Mouse (Mus musculus) midbrain, embryonic 10.5 days (tissue): Measurements from ENCODE around the gene Ifit1bl1. TPM values are rescaled to one million over a fixed set of nuclear protein-coding genes. Genes with fewer than 3 reads are reported as not detected.
"Not testable (repeated sequence)": the region's sequence is repeated elsewhere in the genome, so short reads cannot be mapped to it uniquely, and the experiment has no call there.

Experiments
- DNase-seq: peaks from one replicate; pipeline ENCODE4 v3.0.0-alpha.2; 2017; ENCODE audit warnings: low spot score
- H3K27ac ChIP-seq: fragments of 300-500 bp; sonication (generic); replicated peaks from 2 replicates; pipeline ENCODE4 v1.5.1; 2016; ENCODE audit warnings: mild to moderate bottlenecking
- H3K27me3 ChIP-seq: fragments of 300-500 bp; sonication (generic); 2 replicates; pipeline ENCODE4 v1.6.1; 2016; ENCODE audit warnings: low read depth, mild to moderate bottlenecking; ENCODE audit not compliant: poor library complexity, severe bottlenecking
- H3K36me3 ChIP-seq: fragments of 300-500 bp; sonication (generic); 2 replicates; pipeline ENCODE4 v1.6.1; 2016; ENCODE audit warnings: mild to moderate bottlenecking, moderate library complexity
- H3K4me1 ChIP-seq: fragments of 300-500 bp; sonication (generic); 2 replicates; pipeline ENCODE4 v1.6.1; 2016
- H3K4me3 ChIP-seq: fragments of 300-500 bp; sonication (generic); 2 replicates; pipeline ENCODE4 v1.5.1; 2016; ENCODE audit warnings: mild to moderate bottlenecking, moderate library complexity
- H3K9me3 ChIP-seq: fragments of 300-500 bp; sonication (generic); replicated peaks from 2 replicates; pipeline ENCODE4 v1.6.1; 2016; ENCODE audit warnings: mild to moderate bottlenecking
- WGBS: fragments of 180-500 bp; shearing (Covaris S2); methylation state at CpG from one replicate; pipeline ENCODE4 v1.1.7; 2016; 5-methylcytosine and 5-hydroxymethylcytosine counted together
- polyA plus RNA-seq: library from polyadenylated mRNA; unstranded; fragments of >200 nt; fragmentation: Nextera tagmentation; extraction: Ambion mirVana; gene quantifications from 2 replicates; pipeline ENCODE4 v1.2.1, GENCODE M21; 2016

Ifit1bl1 gene
- 0.29 TPM in 1 of 2 replicates, not detected in the other for polyA plus RNA-seq

GRCm38 (mm10) chr19:34601888-34602287 lies at the start of gene Ifit1bl1:
Gene Ifit1bl1, minus strand, starts transcription at chr19:34601956.
- not testable (repeated sequence) for H3K4me3 ChIP-seq, DNase-seq, H3K4me1 ChIP-seq, H3K27me3 ChIP-seq, H3K9me3 ChIP-seq, H3K27ac ChIP-seq, H3K36me3 ChIP-seq
- 61% methylated on average over 1 of the region's 1 CpGs for WGBS

- 94% methylated on average over 6 of the region's 6 CpGs for WGBS
- no peak overlapping the region for H3K27ac ChIP-seq
- no peaks in the 10 kb centered on the region for H3K4me1 ChIP-seq
- no peak for DNase-seq
- no peaks in the 10 kb centered on the region for H3K27me3 ChIP-seq
- H3K36me3 ChIP-seq = no peaks in the 10 kb centered on the region
- H3K9me3 ChIP-seq = no peaks in the 10 kb centered on the region
- no peak overlapping the region for H3K4me3 ChIP-seq
Observed at GRCm38 (mm10) chr19:34650997-34651396, 49.2 kb upstream of the Ifit1bl1 start.

- Histone ChIP-seq H3K4me3 (no peak overlapping the region), H3K9me3 (no peaks in the 10 kb centered on the region), H3K27me3 (no peaks in the 10 kb centered on the region), H3K4me1 (no peaks in the 10 kb centered on the region), H3K27ac (no peak overlapping the region), H3K36me3 (no peaks in the 10 kb centered on the region)
- WGBS = 91% methylated on average over 3 of the region's 3 CpGs
- DNase-seq = no peak
Observed at GRCm38 (mm10) chr19:34650276-34650675, 48.5 kb upstream of the Ifit1bl1 start.

GRCm38 (mm10) chr19:34647630-34648029 lies 45.9 kb upstream of the Ifit1bl1 start:
- H3K9me3 ChIP-seq, H3K4me3 ChIP-seq, H3K4me1 ChIP-seq, DNase-seq, H3K27ac ChIP-seq, H3K36me3 ChIP-seq, H3K27me3 ChIP-seq: not testable (repeated sequence)
- WGBS = 86% methylated on average over 8 of the region's 8 CpGs

GRCm38 (mm10) chr19:34642616-34643015 lies 40.9 kb upstream of the Ifit1bl1 start:
- no peaks in the 10 kb centered on the region for H3K36me3 ChIP-seq
- no peaks in the 10 kb centered on the region for H3K9me3 ChIP-seq
- 87% methylated on average over 5 of the region's 5 CpGs for WGBS

GRCm38 (mm10) chr19:34640623-34641022 lies 38.9 kb upstream of the Ifit1bl1 start, which contains the start of the genes Ifit1bl2 and Ifit1:
Gene Ifit1bl2, minus strand, starts transcription at chr19:34640743.
Gene Ifit1, plus strand, starts transcription at chr19:34640871.
- DNase-seq = no peak

More at GRCm38 (mm10) chr19:34642616-34643015, 40.9 kb upstream of the Ifit1bl1 start:
- Histone ChIP-seq H3K4me1 (no peaks in the 10 kb centered on the region), H3K27ac (no peak overlapping the region), H3K27me3 (no peaks in the 10 kb centered on the region; the same call in 1 of the 2 replicates), H3K4me3 (no peak overlapping the region)
- no peak for DNase-seq

GRCm38 (mm10) chr19:34636933-34637557 lies 35.3 kb upstream of the Ifit1bl1 start:
- no peaks in the 10 kb centered on the region for H3K9me3 ChIP-seq
- no peaks in the 10 kb centered on the region; the same call in 1 of the 2 replicates for H3K27me3 ChIP-seq
- 22% methylated on average over 3 of the region's 3 CpGs for WGBS
- no peaks in the 10 kb centered on the region for H3K4me1 ChIP-seq
- peak; percentile 33 for DNase-seq
- H3K4me3 ChIP-seq = no peak overlapping the region
- no peak overlapping the region for H3K27ac ChIP-seq
- no peaks in the 10 kb centered on the region for H3K36me3 ChIP-seq

More at GRCm38 (mm10) chr19:34640623-34641022, 38.9 kb upstream of the Ifit1bl1 start, which contains the start of the genes Ifit1bl2 and Ifit1:
- H3K4me1 ChIP-seq = no peaks in the 10 kb centered on the region
- H3K9me3 ChIP-seq = no peaks in the 10 kb centered on the region
- WGBS = 66% methylated on average over 4 of the region's 4 CpGs
- H3K27ac ChIP-seq = no peak within 1 kb of the TSS
- no peak within 1 kb of the TSS for H3K4me3 ChIP-seq
- no peaks in the 10 kb centered on the region; the same call in 1 of the 2 replicates for H3K27me3 ChIP-seq
- no peaks in the 10 kb centered on the region for H3K36me3 ChIP-seq

- H3K4me1 ChIP-seq = no peaks in the 10 kb centered on the region
- DNase-seq = no peak
- no peaks in the 10 kb centered on the region for H3K36me3 ChIP-seq
- H3K27ac ChIP-seq = no peak overlapping the region
- 85% methylated on average over 2 of the region's 2 CpGs for WGBS
- no peaks in the 10 kb centered on the region; the same call in 1 of the 2 replicates for H3K27me3 ChIP-seq
- H3K9me3 ChIP-seq = no peaks in the 10 kb centered on the region
- no peak overlapping the region for H3K4me3 ChIP-seq
Observed at GRCm38 (mm10) chr19:34633484-34633883, 31.7 kb upstream of the Ifit1bl1 start.

- DNase-seq = no peak
- Histone ChIP-seq H3K9me3 (no peaks in the 10 kb centered on the region), H3K4me3 (no peak overlapping the region), H3K27ac (no peak overlapping the region), H3K4me1 (no peaks in the 10 kb centered on the region), H3K36me3 (no peaks in the 10 kb centered on the region), H3K27me3 (no peaks in the 10 kb centered on the region)
Observed at GRCm38 (mm10) chr19:34631487-34631886, 29.7 kb upstream of the Ifit1bl1 start.

- no peak overlapping the region for H3K27ac ChIP-seq
- no peaks in the 10 kb centered on the region for H3K36me3 ChIP-seq
- H3K4me1 ChIP-seq = no peaks in the 10 kb centered on the region
- H3K27me3 ChIP-seq = no peaks in the 10 kb centered on the region
- no peaks in the 10 kb centered on the region for H3K9me3 ChIP-seq
- no peak overlapping the region for H3K4me3 ChIP-seq
- 84% methylated on average over 2 of the region's 2 CpGs for WGBS
- no peak for DNase-seq
Observed at GRCm38 (mm10) chr19:34627496-34627895, 25.7 kb upstream of the Ifit1bl1 start.

- Histone ChIP-seq H3K27me3 (no peaks in the 10 kb centered on the region), H3K4me1 (no peaks in the 10 kb centered on the region), H3K9me3 (no peaks in the 10 kb centered on the region), H3K27ac (no peak overlapping the region), H3K4me3 (no peak overlapping the region), H3K36me3 (no peaks in the 10 kb centered on the region)
- no peak for DNase-seq
- WGBS = 80% methylated on average over 4 of the region's 4 CpGs
Observed at GRCm38 (mm10) chr19:34624663-34625062, 22.9 kb upstream of the Ifit1bl1 start.

- no peak for DNase-seq
- no peak overlapping the region for H3K4me3 ChIP-seq
- H3K36me3 ChIP-seq = no peaks in the 10 kb centered on the region
- H3K27me3 ChIP-seq = no peaks in the 10 kb centered on the region
- H3K4me1 ChIP-seq = no peaks in the 10 kb centered on the region
- WGBS = 93% methylated on average over 6 of the region's 6 CpGs
- H3K27ac ChIP-seq = no peak overlapping the region
- no peaks in the 10 kb centered on the region for H3K9me3 ChIP-seq
Observed at GRCm38 (mm10) chr19:34623781-34624180, 22.0 kb upstream of the Ifit1bl1 start.

- Histone ChIP-seq H3K4me3 (no peak overlapping the region), H3K4me1 (no peaks in the 10 kb centered on the region), H3K27ac (no peak overlapping the region), H3K27me3 (no peaks in the 10 kb centered on the region), H3K9me3 (no peaks in the 10 kb centered on the region), H3K36me3 (no peaks in the 10 kb centered on the region)
- WGBS = 94% methylated on average over 5 of the region's 5 CpGs
- no peak for DNase-seq
Observed at GRCm38 (mm10) chr19:34620871-34621270, 19.1 kb upstream of the Ifit1bl1 start.
